Mouse (Mus musculus) Muller cell, postnatal 12 days (primary cell): ENCODE measurements around the gene Hdgfl2.

Experiments
- DNase-seq: peaks from one replicate; pipeline ENCODE4 v3.0.0-alpha.2; 2015; ENCODE audit errors: inconsistent ontology term

The Hdgfl2 gene

DNA sequence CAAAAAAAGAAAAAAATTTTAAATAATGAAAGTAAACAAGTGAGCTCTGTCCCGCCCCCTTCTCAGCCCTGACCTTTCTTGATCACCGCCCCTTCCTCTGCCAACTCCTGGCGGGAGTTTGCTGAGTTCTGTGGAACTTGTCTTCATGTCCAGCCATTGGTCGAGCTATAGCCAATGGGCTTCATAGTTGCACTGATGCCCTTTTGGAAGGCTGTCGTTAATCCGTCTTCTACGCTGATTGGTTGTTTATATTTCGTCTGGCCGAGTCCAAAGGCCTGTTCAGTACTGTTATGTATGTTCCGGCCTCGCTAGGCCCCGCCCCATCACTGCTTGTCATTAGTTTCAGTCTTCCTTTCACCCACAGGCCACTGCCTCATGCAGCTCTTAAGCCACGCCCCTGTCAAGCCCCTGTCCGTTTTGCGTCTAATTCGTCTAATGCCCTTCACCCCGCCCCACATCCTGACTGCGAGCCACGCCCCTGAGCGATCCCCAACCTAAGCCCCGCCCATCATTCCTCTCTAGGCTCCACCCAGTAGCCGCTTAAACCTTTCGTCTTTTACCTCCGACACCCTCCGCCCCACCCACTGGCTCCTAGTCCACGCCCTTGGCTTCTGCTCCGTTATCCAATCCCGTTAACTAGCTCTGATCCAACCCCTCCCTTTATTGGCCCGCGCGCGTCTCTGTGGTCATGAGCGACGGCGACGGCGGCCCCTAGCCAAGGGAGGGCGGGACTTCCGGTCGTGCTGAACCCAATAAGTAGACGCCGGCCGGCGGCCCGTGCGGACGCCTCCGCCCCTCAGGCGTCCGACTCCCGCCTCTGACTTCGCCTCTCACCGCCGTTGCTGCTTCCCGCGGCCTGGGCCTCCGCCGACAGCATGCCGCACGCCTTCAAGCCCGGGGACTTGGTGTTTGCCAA is at the start of gene Hdgfl2:
Hdgfl2 (plus strand) TSS at position 755 of the 916 bp plus-strand sequence.
- DNase-seq, result peak; percentile 100

DNA sequence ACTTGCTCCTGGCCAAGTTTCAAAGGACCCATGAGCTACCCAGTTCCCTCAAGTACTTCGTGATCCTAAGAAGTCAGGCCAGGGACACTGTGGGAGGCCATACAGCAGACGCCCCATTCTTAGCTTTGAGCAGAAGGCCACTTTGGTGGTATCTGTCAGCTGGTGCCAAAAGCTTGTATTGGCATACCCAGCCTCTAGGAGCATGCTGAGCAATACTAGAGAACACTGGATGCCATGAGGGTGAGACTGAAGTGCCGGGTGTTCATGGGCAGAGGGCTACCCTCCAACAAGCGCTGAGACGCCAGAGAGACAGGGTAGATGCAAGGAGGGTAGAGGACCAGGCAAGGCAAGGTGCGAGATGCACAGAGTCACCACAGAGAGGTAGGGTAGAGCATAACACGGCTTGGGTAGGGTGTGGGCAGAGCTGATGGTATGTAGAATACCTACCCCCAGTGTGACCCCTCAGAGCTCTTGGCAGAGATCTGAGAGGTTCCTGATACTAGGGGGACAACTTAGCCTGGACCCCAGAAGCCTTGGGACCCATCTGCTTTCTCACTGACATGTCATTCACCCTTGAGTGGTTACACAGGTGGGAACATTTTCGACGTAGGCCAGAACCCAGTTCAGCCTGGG is 49.1 kb upstream of the Hdgfl2 start:
- no peak for DNase-seq

DNA sequence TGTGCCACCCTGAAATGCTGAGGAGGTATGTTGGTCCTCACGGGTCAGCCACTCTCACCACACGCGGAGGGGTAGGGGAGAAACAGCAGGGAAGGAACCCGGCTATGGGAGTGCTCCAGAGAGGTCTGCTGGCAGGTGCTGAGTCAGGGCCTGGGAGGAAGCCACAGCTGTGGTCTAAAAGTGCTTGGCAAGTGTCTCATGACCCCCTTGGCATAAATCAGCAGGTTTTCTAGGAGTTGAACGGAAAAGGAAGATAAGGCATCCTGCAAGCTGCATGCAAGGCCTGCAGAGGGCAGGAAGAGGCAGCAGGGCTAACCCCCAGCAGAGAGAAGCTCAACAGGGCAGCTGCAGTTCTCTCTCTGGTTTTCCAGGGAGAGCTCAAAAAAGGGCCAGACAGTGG is 48.5 kb upstream of the Hdgfl2 start:
- no peak for DNase-seq

DNA sequence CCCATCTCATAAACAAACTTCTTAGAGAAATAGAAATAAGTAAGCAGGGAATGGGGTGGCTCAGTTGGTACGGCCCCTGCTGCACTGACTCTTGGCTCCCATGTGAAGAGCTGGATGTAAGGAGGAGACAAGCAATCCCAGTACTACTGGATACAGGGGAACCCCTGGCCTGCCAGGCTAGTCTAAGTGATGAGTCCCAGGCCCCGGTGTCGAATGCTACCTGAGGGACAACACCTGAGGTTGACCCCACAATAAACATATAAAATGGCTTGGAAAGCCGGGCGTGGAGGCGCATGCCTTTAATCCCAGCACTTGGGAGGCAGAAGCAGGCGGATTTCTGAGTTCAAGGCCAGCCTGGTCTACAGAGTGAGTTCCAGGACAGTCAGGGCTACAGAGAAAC is 48.0 kb upstream of the Hdgfl2 start:
- no peak for DNase-seq

DNA sequence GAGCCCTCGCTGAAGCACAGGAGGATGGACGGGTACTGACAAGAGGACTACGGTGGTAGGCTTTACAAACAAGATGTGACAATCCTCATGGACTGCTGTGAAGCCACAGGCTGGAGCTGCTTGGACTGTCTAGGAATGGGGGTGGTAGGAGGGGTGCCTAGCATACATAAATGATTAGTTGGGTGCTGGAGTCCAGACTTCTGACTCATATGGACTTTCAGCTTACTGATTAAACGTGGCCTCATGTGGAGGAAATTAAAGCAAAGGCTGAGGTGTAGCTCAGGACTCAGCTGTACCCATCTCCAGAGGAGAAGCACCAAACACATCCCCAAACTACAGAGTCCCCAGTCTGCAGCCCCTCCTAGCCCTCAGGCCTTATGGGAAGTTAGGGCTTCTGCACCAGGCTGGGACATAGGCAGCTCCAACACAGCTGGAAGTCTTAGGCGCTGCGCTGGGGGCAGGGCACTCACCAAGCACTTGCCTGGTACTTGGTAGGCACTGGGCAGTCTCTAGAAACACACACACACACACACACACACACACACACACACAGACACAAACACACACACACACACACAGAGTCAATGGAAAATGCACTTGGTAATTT is 47.2 kb upstream of the Hdgfl2 start:
- DNase-seq, result peak; percentile 66

DNA sequence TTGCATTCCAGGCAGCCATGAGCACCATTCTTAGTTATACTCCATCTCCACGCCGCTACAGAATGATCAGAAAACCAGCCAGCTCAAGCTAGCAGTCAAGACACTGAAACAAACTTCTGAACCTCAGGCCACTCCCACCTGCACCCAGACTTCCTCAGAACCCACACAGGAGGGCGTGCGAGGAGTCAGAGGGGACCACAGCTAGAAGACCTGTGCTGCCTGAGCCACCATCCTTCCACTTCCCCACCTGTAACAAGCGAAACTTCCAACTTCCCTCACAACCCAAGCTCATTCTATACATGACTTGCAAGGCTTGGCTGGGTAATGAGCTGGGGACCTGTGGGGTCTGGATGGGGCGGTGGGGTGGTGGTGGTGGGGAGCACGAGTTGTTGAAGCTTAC is 46.6 kb upstream of the Hdgfl2 start:
- DNase-seq, result no peak

DNA sequence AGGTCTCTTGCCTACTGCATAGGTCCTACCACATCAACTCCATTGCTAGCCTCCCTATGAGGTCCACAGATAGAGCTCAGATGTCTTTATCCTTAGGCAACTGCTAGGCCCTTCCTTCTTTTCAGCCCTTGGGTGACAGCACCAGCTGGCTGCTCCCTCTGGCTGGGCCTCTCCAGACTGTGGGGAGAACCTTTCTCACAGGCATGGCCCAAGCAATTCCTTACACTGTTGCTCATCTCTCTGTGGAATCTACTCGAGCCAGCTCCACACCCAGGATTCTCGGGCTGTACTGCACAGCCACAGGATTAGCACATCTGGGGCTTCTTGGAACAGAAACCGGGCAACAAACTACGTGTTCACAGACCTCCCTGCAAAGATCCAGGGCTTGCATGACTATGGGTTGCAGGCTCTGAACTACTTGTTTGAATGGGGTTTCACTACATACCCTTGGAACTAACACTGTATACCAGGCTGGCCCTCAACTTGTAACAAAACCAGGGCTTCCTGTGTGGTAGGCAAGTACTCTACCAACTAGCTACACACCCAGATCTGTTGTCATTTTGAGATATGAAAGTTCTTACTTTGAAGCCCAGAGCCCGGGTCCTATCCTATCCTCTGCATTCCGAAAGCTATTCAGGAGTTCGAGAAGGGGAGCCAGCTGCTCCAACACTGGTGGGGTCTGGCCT is 45.3 kb upstream of the Hdgfl2 start:
- DNase-seq, result no peak

DNA sequence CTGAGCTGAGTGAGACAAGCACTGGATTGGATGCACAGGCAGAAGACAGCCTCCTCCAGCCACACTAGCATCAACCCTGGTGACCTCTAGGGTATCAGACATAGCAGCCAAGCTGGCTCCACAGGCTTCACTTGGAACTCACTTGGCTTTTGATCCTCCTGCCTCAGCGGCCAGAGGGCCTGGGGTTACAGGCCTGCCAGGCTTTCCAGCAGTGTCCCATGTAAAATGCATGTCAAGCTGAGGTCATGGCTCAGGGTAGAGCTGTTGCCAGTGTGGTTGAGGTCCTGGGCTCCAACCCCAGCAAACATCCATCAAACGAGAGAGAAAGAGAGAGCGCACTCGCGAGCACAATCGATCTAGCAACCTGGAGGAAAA is 44.7 kb upstream of the Hdgfl2 start:
- DNase-seq, result no peak

DNA sequence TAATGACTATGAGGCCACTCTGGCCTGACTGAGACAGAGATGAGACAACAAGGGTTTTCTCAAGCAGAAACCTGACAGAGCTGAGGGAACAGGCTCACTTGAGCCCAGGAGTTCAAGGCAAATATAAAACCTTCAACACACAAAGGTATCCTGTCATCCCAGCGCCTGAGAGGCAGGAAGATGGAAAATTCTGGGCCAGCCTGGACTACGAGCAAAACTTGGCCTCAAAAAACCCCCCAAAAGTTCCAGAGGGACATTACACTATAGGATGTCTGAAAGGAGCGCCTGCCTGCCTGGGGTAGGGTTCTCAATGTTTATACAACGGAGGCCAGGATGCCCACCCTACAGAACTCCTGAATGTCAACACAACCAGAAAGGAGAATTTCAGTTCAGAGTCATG is 44.2 kb upstream of the Hdgfl2 start:
- DNase-seq, result no peak

DNA sequence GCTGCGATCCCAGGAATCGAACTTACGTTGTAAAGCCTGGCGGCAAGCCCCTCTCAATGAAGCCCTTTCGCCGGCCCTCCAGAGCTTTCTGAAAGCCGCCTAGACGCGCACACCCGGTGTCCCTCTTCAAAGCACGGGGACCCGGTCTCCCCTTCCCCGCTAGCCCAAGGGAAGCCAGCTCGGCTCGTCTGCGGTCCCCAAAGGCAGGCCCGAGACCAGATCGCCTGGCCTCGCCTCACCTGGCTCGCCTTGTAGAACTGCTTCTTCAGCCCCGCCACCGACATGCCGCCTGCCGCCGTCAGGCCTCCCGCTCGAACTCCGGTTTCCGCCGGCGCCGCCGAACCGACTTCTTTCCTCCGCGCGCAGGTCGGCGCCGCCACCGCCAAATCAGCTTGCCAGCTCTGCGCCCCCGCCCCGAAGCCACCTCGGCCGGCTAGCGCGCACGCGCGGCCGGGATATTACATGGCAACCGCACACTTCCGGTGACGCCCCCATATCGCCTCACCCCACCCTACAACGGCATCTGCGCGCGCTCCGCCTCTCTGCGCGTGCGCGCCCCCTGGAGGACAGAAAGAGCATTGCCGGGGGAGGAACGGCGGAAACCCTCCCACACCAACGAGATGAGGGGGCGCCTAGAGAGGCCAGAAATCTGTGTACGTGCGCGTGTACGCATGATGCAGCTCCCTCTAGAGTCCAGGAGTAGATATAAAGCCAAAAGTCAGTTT is 43.1 kb upstream of the Hdgfl2 start, which contains the start of gene Sh3gl1:
Sh3gl1 (minus strand) TSS at position 460 of the 725 bp plus-strand sequence.
- peak; percentile 99 for DNase-seq

DNA sequence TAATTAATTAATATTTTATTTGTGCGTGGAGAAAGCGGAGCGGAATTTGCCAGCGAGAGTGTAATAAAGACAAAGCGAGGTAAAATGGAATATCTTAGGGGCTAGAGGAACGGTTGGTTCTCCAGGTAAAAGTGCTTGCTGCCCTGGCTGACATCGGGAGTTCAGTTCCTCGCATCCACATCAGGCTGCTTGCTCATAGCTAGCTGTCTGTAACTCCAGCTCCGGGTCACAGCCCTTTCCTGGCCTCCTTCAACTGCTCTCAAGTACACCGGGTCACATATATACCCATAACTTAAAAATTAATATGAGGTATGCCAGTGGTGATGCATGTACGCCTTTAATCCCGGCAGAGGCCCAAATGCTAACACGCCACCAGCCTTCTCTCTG is 42.5 kb upstream of the Hdgfl2 start:
- DNase-seq, result no peak

DNA sequence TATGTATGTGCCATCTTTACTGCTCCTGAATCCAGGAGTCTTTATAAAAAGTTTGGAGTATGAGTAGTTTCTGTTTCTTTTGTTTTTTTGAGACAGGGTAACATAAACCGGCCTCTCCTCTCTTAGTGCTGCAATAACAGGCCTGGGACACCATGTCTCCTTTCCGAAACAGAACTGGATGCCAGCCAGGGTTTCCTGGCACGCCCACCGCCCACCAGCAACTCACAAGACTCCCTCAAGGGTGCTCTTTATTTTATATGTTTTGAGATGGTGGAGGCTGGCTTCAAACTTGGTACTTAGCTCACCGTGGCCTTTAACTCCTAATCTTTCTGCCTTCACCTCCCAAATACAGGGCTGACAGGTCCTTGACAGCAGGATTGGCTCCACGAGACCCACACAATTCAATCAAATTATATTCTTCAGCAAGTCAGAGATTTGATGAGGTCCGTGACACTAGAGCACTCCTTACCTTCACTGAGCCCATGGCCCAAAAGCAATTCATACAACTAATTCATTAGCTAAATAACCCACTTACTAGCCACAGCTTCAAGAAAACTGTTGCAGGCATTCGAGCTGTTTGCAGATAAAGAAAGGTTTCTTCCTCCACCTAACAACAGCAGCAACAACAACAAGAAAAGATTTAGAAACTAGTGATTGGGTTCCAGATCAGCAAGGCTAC is 40.7 kb upstream of the Hdgfl2 start:
- no peak for DNase-seq

DNA sequence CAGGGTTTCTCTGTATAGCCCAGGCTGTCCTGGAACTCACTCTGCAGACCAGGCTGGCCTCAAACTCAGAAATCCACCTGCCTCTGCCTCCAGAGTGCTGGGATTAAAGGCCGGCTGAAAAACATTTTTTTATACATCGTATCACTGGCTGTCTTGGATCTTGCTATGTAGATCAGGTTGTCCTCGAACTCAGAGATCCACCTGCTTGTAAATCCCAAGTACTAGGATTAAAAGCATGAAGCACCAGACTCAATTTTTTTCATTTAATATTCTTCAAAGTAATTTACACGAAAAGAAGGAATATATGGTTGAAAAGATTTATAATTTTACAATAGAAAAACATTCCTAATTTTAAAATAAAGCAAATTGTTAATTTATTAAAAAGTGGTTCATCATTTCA is 40.1 kb upstream of the Hdgfl2 start:
- no peak for DNase-seq

DNA sequence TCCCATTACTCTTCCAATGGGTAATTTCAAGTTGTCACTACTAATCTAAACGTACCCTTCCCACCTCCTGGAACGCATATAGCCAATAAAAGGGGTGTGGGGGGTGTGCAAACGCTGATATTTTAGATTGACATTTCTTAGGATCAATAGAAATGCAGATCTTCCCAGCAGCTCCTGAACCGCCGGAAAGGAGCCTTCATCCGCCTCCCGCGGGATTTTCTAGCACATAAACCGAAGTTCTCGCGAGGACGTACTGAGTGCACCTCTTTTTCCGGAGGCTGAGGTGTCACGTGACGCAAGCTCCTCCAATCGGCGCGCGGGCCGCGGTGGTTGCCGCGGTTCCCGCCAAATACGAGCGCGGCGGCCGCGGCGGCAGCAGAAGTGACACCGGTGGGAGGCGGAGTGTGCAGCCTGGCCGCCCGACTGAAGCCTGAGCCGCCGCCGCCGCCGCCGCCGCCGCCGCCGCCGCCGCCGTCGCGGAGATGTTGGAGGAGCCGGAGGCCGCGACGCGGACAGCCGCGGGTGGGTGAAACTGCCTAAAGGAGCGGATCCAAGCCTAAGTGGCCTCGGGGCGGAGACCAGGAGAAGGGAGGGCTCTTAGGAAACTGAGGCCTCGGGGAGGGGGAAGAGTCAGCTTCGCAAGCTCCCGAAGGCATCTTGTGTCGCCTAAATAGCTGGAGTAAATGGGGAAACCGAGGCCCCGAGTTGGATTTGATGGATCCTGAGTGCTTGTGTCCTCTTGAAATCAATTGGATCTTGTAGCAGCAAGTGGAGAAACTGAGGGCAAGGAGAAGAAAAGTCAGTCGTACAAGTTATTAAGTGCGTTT is 39.2 kb upstream of the Hdgfl2 start, which contains the start of gene Chaf1a:
Chaf1a (plus strand) TSS at position 410 of the 827 bp plus-strand sequence.
- DNase-seq, result peak; percentile 98

DNA sequence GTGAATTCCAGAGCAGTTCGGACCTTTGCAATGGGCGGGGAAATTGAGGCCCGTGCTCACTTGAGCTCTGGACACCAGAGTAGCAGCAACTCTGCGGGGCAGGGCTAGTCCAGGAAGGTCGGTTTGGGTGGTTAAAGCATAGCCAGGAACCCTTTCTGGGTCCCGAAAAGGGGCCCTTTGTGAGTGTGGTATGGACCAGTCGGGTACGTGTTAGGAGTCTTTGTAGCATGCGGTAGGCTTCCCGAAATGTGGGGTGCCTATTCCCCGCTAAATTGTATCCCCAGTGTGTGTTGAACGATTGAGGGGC is 38.6 kb upstream of the Hdgfl2 start:
- DNase-seq, result no peak

DNA sequence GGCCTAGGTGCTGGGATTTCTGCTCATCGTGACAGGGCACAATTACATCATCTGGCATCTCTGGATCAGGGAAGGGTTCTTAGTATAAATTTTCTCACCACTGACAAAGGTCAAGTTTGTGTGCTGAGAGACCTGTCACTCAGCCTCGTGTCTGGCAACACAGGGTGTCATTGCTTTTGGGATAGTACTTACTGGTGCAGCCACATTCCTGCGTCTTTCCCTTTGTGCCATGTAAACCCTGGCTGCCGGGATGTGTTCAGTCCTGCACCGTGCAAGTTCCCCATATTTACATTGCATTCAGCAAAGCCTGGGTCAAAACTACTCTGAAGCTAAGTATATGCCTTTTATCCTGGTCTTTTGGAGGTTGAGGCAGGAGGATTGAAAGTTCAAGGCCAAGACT is 28.1 kb upstream of the Hdgfl2 start:
- no peak for DNase-seq

DNA sequence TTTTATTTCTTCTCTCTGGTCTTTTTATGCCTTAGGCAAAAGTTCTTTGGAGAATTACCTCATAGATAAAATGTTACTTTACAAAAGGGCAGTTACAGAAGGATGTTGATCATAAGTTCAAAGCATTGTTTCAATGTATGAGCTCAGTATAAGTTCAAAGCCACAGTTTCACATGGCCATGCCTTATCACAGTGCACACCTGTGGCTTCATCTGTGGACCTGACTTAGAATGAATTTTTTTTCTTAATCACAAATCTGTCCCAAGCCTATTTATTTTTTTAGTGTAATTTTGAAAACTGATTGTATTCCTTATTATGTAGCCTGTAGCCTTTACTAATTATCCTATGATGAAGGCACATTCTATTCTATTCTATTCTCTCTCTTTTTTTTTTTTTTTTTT is 24.5 kb upstream of the Hdgfl2 start:
- DNase-seq, result no peak

DNA sequence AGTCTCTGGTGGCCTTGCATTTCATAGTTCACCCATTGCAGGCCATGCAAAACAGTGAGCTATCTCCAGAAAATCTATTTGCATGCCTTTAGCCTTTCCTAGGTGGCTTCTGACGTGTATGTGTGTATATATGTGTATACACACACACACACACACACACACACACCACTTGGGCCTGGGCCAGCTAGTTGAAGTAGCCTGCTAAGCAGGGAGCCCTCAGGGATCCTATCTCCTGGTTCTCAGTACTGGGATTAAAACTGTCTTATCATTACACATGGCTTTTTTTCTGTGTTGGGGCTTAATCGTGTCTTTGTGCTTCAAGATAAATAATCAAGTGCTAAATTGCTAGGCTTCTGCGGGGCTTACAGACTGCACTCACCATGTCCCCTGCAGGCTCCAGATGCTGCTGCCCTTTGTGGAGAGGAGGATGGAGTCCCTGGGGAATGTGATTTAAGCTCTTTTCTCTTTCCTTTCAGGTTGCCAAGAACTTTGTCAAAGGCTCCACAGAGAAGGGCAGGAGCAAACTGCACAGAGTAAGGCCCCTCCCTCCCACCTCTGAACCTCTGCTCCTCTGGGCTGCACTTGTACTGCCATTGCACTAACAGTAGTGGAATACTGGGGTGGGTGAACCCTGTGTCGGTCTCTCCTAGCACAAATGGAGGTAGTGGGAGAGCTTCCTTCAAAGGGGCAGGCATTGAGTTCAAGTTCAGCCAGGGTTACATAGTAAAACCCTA is 23.3 kb upstream of the Hdgfl2 start:
- no peak for DNase-seq

DNA sequence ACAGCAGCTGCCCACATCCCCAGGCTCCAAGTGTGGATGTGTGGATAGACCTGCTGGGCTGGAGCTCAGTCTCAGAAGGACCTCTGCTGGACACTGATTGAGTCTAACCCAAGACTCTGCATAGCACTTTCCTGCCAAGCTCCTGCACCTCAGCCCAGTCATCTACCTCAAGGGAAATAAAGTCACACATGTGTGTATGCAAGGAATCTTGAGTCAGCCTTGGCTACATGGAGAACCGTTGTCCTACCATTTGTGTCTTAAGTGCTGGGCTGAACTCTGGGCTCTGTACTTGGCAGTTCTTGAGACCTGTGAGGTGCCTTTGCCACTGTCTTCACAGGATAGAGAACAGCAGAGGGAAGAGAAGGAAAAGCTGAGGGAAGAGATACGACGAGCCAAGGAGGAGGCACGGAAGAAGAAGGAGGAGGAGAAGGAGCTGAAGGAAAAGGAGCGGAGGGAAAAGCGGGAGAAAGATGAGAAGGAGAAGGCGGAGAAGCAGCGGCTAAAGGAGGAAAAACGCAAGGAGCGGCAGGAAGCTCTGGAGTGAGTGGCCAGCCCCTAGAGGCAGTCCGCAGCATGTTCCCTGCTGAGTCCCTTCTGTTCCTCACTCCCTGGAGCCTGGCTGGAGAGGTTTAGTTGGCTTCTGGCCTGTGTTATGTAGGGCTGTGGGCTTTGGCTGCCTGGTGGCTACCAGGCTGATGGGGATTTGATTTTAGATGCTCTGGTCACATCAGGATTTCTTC is 21.9 kb upstream of the Hdgfl2 start:
- no peak for DNase-seq
